Mouse (Mus musculus) activated CD4-positive, CD25-positive, alpha-beta regulatory T cell, adult 9 weeks (primary cell): ENCODE results near the gene Ect2. TPM values are rescaled to one million over a fixed set of nuclear protein-coding genes. Genes with fewer than 3 reads are reported as not detected.

Source experiments
- polyA plus RNA-seq: library from polyadenylated mRNA; unstranded; fragments of 100-300 nt; shearing (Covaris generic); gene quantifications from one replicate; pipeline ENCODE4 v1.2.1, GENCODE M21; 2017

The Ect2 gene
- 8.2 TPM for polyA plus RNA-seq

GRCm38 (mm10) chr3:27153701-27154209 is at the start of gene Ect2:
Ect2 (minus strand) TSS chr3:27153878.

GRCm38 (mm10) chr3:27182733-27183600 is 29.3 kb upstream of the Ect2 start, which contains the start of gene Nceh1:
Nceh1 (plus strand) TSS chr3:27182965.

Other genes starting within 250 kb of the Ect2 start
- 24.9 TPM for gene Nceh1, start 29.1 kb upstream of the Ect2 start, polyA plus RNA-seq
- gene Tnfsf10, start 163.2 kb upstream of the Ect2 start, polyA plus RNA-seq: 32.7 TPM
- not detected for gene Ghsr, start 217.5 kb upstream of the Ect2 start, polyA plus RNA-seq